Mouse (Mus musculus) G1E (cell line): ENCODE measurements around the gene Hist1h2bf. TPM values are rescaled to one million over a fixed set of nuclear protein-coding genes. Genes with fewer than 3 reads are reported as not detected.

Source experiments
- ATAC-seq: 2 replicates; pipeline ENCODE4 v1.8.0; 2016; ENCODE audit warnings: mild to moderate bottlenecking; ENCODE audit not compliant: insufficient number of reproducible peaks, poor library complexity, low FRiP score, severe bottlenecking; ENCODE audit errors: extremely low read depth
- DNase-seq: peaks from one replicate; pipeline ENCODE4 v3.0.0; 2012; ENCODE audit warnings: low spot score
- H3K27me3 ChIP-seq: 2 replicates; pipeline ENCODE4 v1.6.1; 2012; ENCODE audit warnings: mild to moderate bottlenecking, low read length, inconsistent platforms; ENCODE audit not compliant: insufficient read depth
- H3K36me3 ChIP-seq: replicated peaks from 2 replicates; pipeline ENCODE3; 2012; ENCODE audit warnings: mild to moderate bottlenecking, inconsistent platforms
- H3K4me1 ChIP-seq: 2 replicates; pipeline ENCODE4 v1.6.1; 2012; ENCODE audit warnings: low read depth, low read length, inconsistent platforms, mixed read lengths; ENCODE audit not compliant: insufficient read depth
- H3K4me3 ChIP-seq: 2 replicates; pipeline ENCODE4 v1.5.1; 2012; ENCODE audit warnings: low read depth, mild to moderate bottlenecking, inconsistent platforms, low read length, moderate library complexity, mixed read lengths
- H3K9me3 ChIP-seq: replicated peaks from 2 replicates; pipeline ENCODE4 v1.6.1; 2012; ENCODE audit warnings: inconsistent platforms
- CTCF ChIP-seq: IDR thresholded peaks from 2 replicates; pipeline ENCODE4 v1.5.1; 2012; ENCODE audit warnings: low read depth, low read length, inconsistent platforms, mixed read lengths
- GATA1 ChIP-seq: IDR thresholded peaks from 2 replicates; pipeline ENCODE4 v1.6.1; 2012; ENCODE audit warnings: borderline replicate concordance, low read length, inconsistent platforms, mixed read lengths
- GATA2 ChIP-seq: IDR thresholded peaks from 2 replicates; pipeline ENCODE4 v1.6.1; 2012; ENCODE audit warnings: low read depth, low read length, inconsistent platforms, borderline replicate concordance
- POLR2AphosphoS5 ChIP-seq: IDR thresholded peaks from 2 replicates; pipeline ENCODE4 v1.6.1; 2012; ENCODE audit warnings: low read depth, low read length, inconsistent platforms; ENCODE audit not compliant: insufficient replicate concordance
- TAL1 ChIP-seq: conservative IDR thresholded peaks from 2 replicates; pipeline ENCODE4 v1.6.1; 2012; ENCODE audit warnings: low read depth, low read length, inconsistent platforms, mixed read lengths
- polyA plus RNA-seq: library from polyadenylated mRNA; stranded (reverse); fragments of >175 nt; gene quantifications from 2 replicates; pipeline ENCODE4 v1.2.3, GENCODE M21; 2012
- total RNA-seq, 2 experiments: library from RNA; stranded (forward) in 1 of 2; stranded (reverse) in 1 of 2; fragments of 200-1000 nt in 1 of 2; fragments of >200 nt in 1 of 2; fragmentation: Nextera tagmentation in 1 of 2; gene quantifications; 2 replicates each; pipeline ENCODE4 v1.2.3; 2014 to 2017

Hist1h2bf gene
- total and polyA plus RNA-seq, 3 experiments, result 5.7 to 748 (median 627) TPM

DNA sequence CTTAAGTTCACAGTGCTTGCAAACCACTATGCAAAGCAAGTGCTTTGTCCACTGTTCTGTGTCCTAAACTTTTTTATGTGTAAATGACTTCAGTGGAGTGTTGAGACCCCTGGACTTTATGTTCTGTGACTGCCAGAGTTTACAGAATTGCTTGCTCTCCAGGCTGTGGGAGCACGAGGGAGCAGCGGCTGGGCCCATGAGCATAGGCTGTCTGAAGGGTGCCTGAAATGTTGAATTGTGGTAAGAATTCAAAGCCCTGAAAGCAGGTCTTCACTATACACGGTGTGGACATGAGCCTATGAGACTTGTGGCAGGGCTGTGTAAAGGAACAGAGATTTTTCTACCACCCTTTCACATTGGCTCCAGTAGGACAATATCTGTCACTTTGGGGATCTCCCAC is 37.6 kb upstream of the Hist1h2bf start:
- no peaks in the 10 kb centered on the region for H3K9me3 ChIP-seq
- ATAC-seq (no peak), DNase-seq (no peak)
- no peak overlapping the region for H3K4me3 ChIP-seq
- TF ChIP-seq POLR2AphosphoS5, result no peak
- TF ChIP-seq GATA2, result no peak
- TF ChIP-seq TAL1, result no peak
- no peak for TF ChIP-seq CTCF
- no peak for TF ChIP-seq GATA1
- H3K4me1 ChIP-seq, result peaks cover 11% of the 10 kb centered on the region
- H3K36me3 ChIP-seq, result peaks cover 18% of the 10 kb centered on the region
- H3K27me3 ChIP-seq, result no peaks in the 10 kb centered on the region

- Histone ChIP-seq H3K27me3 (no peaks in the 10 kb centered on the region), H3K4me1 (peaks cover 11% of the 10 kb centered on the region), H3K36me3 (peaks cover 18% of the 10 kb centered on the region), H3K9me3 (no peaks in the 10 kb centered on the region), H3K4me3 (no peak overlapping the region)
- DNase-seq (no peak), ATAC-seq (no peak)
- no peak for TF ChIP-seq POLR2AphosphoS5
- no peak for TF ChIP-seq TAL1
- TF ChIP-seq CTCF, result no peak
- no peak for TF ChIP-seq GATA1
- TF ChIP-seq GATA2, result no peak
Observed at GRCm38 (mm10) chr13:23610393-23610792, 36.4 kb upstream of the Hist1h2bf start.

DNA sequence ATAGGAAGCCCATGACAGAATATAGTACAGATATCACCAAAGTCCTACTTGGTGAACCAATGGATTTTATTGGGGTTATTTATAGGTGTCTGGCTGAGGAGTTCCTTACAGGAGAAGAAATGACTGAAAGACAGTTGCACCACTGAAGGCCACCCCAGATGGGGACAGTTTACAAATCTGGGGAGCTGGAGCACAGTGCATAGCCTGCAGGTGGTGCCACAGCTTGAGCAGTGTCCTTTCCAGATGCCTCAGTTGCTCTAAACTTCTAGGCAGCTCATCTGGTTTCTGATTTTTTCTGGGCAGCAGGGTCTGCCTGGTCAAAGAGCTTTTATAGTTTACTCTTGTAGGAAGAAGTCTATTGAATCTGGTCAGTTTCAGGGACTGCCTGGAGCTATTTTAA is 35.8 kb upstream of the Hist1h2bf start:
- Histone ChIP-seq H3K4me3 (no peak overlapping the region), H3K36me3 (peaks cover 22% of the 10 kb centered on the region), H3K27me3 (no peaks in the 10 kb centered on the region), H3K9me3 (no peaks in the 10 kb centered on the region), H3K4me1 (peaks cover 15% of the 10 kb centered on the region)
- DNase-seq (no peak), ATAC-seq (no peak)
- TF ChIP-seq GATA1 (no peak), POLR2AphosphoS5 (no peak), TAL1 (no peak), CTCF (no peak), GATA2 (no peak)

DNA sequence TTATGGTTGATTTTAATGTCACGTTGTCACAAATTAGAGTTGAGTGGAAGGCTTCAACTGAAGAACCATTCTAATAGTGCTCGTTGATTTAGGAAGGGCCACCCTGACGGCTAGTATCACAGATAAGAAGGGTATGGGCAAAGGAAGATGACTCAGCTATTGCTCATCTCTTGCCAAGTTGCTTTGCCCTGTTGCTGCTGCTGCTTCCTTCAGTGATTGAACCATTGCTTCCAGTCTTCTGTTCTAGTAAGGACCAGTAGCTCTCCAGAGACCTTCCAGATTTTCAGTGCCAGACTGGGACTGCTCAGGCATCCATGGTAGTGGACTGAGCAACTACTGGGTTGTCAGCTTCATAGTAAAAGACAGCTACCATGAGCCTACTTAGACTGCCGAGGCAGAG is 35.2 kb upstream of the Hist1h2bf start:
- TF ChIP-seq POLR2AphosphoS5, result no peak
- no peak for TF ChIP-seq GATA1
- no peak for TF ChIP-seq CTCF
- TF ChIP-seq GATA2, result no peak
- no peak for TF ChIP-seq TAL1
- Histone ChIP-seq H3K4me3 (no peak overlapping the region), H3K9me3 (no peaks in the 10 kb centered on the region), H3K36me3 (peaks cover 22% of the 10 kb centered on the region), H3K27me3 (no peaks in the 10 kb centered on the region), H3K4me1 (peaks cover 22% of the 10 kb centered on the region)
- DNase-seq, result no peak
- peak; percentile 54; the same call in 1 of the 2 replicates for ATAC-seq

DNA sequence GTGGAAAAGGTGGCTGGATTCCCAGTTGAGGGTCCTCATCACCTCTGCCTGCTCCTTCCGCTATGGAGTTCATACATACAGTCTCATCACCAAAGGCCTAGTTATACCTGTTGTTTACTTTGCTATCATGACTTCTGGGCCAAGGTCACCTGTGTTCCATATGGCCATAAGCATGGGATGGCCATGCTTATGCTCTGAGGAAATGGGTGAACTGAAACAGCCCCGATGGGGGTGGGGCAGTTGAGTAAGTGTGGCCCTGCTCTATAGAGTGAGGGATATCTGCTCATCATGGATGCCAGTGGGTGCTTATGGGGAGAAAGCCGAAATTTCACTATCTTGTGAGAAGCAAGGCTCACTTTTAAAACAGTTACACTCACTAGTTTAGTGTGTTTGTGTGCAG is 31.1 kb upstream of the Hist1h2bf start:
- Histone ChIP-seq H3K4me1 (peaks cover 32% of the 10 kb centered on the region), H3K27me3 (no peaks in the 10 kb centered on the region), H3K9me3 (no peaks in the 10 kb centered on the region), H3K4me3 (no peak overlapping the region), H3K36me3 (peaks cover 7% of the 10 kb centered on the region)
- no peak for TF ChIP-seq TAL1
- no peak for TF ChIP-seq GATA1
- no peak for DNase-seq
- no peak for ATAC-seq

GRCm38 (mm10) chr13:23604452-23604851 is 30.5 kb upstream of the Hist1h2bf start:
- H3K4me3 ChIP-seq, result no peak overlapping the region
- no peaks in the 10 kb centered on the region for H3K27me3 ChIP-seq
- ATAC-seq (no peak), DNase-seq (no peak)
- peaks cover 7% of the 10 kb centered on the region for H3K36me3 ChIP-seq
- peaks cover 26% of the 10 kb centered on the region for H3K4me1 ChIP-seq
- H3K9me3 ChIP-seq, result no peaks in the 10 kb centered on the region
- TF ChIP-seq GATA2 (no peak), TAL1 (no peak), POLR2AphosphoS5 (no peak), GATA1 (no peak), CTCF (no peak)

GRCm38 (mm10) chr13:23603182-23603699 is 29.2 kb upstream of the Hist1h2bf start:
- TF ChIP-seq POLR2AphosphoS5 (no peak), GATA2 (no peak), CTCF (no peak), GATA1 (no peak), TAL1 (no peak)
- DNase-seq (no peak), ATAC-seq (no peak)
- Histone ChIP-seq H3K9me3 (no peaks in the 10 kb centered on the region), H3K27me3 (no peaks in the 10 kb centered on the region), H3K4me3 (no peak overlapping the region), H3K4me1 (peaks cover 24% of the 10 kb centered on the region), H3K36me3 (peaks cover 7% of the 10 kb centered on the region)
